Mouse (Mus musculus): ENCODE data around the gene Cblb.

Gene Cblb

GRCm38 (mm10) chr16:52031091-52031689, at the start of gene Cblb:
Gene Cblb, plus strand, starts transcription at chr16:52031225.
- DNase-seq (ENCODE audit: low spot score in 2 of 2), result peak; percentile 91 to 97

- DNase-seq (ENCODE audit: low spot score in 2 of 2), result no peak
Observed at GRCm38 (mm10) chr16:51985436-51985835, 45.6 kb upstream of the Cblb start.

DNA sequence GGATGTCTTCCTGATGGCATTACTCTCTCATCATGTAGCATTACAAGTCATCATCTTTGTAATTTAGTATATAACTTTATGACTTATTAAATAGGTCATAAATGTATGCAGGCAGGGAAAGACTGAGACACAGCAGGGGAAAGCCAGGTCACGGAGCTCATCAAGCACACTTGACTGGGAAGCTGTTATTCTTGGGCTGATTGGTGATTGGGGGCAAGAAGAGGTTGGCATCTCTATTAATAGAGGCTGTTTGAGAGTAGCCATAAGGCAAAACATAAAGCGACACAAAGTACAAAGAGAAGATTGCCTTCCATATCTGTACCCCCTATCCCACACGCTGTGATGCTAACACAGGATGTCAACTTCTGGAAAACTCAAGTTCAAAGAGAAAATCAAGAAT, 44.8 kb upstream of the Cblb start:
- no peak for DNase-seq (ENCODE audit: low spot score in 2 of 2)

DNA sequence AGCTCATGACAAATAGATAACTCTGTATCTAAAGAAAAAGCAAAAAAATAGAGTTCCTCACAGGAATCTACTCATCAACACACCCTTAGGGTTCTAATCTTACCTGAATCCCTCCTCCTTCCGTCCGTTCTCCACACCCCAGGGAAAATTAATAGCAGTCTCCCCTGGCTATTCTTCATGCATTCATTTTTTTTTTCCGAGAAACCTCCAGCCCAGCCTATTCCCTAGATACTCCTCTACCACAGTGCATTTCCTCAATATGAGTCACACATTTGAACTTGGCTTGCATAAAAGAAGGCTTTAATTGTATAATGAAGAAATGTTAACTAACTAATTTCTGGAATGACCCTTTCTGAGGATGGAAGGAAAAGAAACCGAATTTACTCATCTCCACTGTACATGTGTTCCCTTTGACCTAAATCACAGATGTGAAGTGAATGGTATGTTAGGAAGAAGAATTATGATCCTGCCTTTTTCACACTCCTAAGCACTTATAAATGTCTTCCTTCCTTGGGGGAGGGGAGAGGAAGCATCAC, 43.9 kb upstream of the Cblb start:
- no peak for DNase-seq (ENCODE audit: low spot score in 2 of 2)

DNA sequence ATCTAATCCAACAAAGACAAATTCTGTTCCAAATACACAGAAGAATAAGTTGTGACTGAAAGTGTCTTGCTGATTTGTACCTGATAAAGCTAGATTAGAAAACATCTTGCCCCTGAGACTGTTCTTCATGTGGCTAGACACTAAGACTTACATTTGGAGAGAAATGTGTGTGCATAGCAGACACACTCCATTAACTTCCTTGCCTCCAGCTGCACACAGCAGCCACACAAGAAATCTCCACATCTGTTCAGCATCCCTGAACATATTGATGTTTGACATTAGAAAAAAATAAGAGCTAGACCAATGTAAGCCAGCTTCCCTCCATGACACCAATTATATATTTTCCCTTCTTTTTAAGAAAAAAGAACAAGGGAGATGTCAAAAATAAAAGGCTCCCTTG, 43.0 kb upstream of the Cblb start:
- no peak for DNase-seq (ENCODE audit: low spot score in 2 of 2)

GRCm38 (mm10) chr16:51989259-51989658, 41.8 kb upstream of the Cblb start:
- DNase-seq (ENCODE audit: low spot score in 2 of 2), result no peak

GRCm38 (mm10) chr16:52000043-52000442, 31.0 kb upstream of the Cblb start:
- DNase-seq (ENCODE audit: low spot score in 2 of 2), result no peak

GRCm38 (mm10) chr16:52000801-52001200, 30.2 kb upstream of the Cblb start:
- no peak for DNase-seq (ENCODE audit: low spot score in 2 of 2)

DNA sequence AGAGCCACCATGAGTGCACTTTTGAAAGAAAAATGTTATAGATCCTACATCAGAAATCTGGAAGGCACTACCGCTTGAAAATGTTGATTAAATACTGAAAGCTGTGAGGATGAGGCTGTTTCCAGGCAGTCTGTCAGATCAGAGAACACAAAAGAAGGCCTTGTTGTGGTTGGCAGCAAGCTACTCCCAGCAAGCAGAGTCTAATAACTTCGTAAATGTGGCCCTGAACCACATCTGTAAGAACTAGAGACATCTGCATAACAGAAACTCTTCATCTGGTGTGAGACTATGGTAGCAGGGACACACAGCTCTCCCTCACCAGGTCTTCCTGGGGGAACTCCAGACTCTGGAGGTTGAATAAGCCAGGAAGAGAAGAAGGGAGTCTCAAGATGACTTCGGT, 24.0 kb upstream of the Cblb start:
- DNase-seq (ENCODE audit: low spot score in 2 of 2), result no peak

DNA sequence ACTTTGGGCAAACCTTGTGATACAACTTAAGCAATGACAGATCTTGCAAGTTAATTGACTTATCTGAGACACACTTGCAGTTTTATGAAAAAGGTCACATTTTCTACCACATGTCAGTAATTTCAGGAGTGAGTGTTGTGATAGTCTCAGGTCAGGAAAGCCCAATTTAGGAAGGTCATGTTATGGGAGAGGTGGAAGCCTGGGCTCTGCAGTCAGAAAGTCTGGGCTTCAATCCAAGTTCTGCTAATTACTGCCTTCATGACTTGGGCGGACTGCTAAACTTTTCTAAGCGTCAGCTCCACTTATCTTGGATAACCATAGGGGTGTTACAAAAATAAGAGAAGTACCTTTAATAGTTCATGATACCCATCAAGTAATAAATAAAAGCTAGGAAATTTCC, 22.6 kb upstream of the Cblb start:
- no peak for DNase-seq (ENCODE audit: low spot score in 2 of 2)

DNA sequence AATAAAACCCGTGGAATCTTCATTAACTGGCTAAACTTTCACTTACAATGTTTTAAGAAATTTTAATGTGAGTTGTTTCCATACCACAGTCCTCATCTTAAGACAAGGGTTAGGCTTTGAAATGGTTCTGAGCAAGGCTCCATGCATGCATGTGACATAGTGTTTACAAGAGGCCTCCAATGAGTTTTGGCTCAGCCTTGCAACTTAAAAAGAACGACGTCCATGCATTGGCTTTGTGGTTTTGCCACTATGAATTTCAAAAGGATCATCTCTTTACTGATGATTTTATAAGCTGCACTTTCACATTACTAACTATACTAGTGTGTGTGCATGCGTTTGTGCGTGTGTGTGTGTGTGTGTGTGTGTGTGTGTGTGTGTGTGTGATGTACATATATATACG, 21.6 kb upstream of the Cblb start:
- no peak for DNase-seq (ENCODE audit: low spot score in 2 of 2)

GRCm38 (mm10) chr16:52012984-52013383, 18.0 kb upstream of the Cblb start:
- DNase-seq (ENCODE audit: low spot score in 2 of 2), result no peak

DNA sequence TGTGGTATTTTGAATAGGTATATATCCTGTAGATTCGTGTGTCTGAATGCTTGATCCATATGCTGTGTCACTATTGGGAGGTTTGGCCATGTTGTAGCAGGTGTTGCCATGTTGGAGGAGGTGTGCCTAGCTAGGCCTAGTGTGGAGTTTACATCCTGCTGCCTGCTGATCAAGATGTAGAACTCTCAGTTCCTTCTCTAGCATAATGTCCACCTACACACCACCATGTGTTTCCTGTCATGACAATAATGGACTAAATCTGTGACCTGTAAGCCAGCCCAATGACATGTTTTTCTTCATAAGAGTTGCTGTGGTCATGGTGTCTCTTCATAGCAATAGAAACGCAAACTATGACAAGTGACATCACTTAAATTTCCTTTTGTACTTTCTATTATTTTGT, 17.2 kb upstream of the Cblb start:
- DNase-seq (ENCODE audit: low spot score in 2 of 2), result no peak

GRCm38 (mm10) chr16:52023417-52023816, 7.6 kb upstream of the Cblb start:
- DNase-seq (ENCODE audit: low spot score in 2 of 2), result no peak

GRCm38 (mm10) chr16:52027326-52027725, 3.7 kb upstream of the Cblb start:
- no peak for DNase-seq (ENCODE audit: low spot score in 2 of 2)

GRCm38 (mm10) chr16:52029001-52029400, 2.0 kb upstream of the Cblb start:
- no peak for DNase-seq (ENCODE audit: low spot score in 2 of 2)

DNA sequence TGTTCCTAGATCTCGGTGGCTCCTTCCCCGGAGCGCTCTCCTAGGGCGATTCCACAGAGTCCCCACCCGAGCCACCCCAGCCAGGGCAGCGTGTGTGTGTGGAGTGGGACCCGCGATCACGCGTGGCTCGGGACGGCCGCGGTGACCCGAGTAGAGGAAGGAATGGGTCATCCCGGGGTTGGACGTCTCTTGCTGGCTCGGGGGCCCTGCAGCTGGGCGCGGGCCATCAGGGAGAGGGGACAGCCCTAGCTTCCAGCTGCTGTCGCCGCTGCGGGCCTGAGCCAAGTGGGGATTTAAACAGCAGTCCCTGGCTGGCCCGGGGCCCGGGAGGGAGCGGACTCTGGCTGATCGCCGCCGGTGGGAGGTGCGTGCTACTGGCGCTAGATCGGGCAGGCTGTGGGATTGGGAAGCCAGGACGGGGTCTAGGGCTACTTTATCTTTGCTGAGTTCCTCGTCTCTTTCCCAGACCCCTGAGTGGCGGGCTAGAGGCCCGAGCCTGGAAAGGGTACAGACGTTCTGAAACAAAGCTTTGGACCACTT, 757 bp downstream of the Cblb start:
- peak; percentile 48 to 81 for DNase-seq (ENCODE audit: low spot score in 2 of 2)

DNA sequence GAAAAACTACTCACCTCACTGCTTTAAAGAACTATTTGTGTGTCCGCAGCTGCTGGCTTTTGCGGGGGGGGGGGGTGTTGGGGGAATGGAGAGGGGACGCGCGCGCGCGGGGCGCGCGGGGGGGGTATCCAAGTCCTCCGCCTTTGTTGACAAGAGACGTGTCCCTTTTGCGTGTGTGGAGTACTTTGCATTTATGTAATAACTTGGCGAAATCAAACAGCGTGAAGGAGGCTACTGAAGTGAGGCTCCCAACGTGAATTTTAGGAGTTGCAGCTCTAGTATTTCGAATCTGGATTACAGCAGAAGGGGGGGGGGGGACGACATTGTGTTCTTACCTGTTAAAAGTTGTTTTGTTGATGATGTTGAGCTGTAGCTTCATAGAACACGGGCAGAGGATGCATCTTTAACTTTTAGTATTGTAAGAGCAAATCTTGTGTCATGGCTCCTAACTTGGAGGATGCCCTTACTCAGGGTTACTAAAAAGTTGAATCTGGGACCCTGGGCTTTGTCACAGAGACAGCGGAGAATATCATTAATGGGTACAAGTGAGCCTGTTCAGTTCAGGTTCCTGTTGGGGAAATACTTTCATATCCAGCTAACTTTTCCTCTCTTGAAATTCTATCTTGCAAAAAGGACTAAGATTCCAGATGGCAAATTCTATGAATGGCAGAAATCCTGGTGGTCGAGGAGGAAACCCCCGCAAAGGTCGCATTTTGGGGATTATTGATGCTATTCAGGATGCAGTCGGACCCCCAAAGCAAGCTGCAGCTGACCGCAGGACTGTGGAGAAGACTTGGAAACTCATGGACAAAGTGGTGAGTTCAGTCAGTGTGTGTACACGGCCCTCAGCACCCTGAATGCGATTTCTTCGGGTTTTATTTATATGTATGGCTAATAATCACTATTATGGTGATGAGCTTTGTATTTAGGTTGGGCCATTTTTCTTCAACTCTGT, 1.6 kb downstream of the Cblb start:
- DNase-seq (ENCODE audit: low spot score in 2 of 2), result no peak

GRCm38 (mm10) chr16:52033381-52034315, 2.6 kb downstream of the Cblb start:
- DNase-seq (ENCODE audit: low spot score in 2 of 2), result no peak

DNA sequence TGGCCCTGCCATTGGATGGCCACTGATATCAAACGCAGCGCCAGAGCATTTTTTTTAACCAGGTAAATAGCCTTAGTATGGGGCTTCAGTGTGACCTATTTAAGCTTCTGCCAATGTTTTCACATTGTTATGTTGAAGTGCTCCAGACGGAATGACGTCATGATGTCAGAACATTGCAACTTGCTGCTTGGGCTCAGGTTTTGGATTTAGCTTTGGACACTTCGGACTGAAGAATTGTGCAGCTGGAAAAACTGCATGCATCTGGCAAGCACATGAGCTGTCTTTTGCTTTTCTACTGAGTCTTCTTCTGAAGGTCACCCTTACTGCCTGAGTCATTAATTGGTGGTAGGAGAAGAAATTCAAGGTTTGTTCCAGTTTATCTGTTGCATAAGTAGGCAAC, 3.3 kb downstream of the Cblb start:
- DNase-seq (ENCODE audit: low spot score in 2 of 2), result no peak

DNA sequence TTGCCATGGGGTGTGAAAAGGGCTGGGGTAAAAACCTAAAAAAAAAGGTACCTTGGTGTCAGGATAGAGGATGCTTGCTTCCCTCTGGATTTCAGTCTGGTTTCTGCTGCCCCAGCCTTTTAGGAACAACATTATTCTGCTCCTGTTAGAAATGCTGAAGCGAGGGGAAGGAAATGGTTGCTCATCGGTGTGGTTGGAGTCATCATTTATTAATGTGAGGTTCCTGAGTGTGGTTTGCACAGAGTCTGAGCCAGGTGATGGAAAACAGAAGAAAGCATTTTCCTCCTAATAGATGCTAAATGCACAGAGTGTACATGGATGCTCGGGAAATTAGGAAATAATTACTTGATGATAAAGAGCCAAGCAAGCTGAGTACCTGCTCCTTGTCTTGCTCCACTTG, 5.3 kb downstream of the Cblb start:
- DNase-seq (ENCODE audit: low spot score in 2 of 2), result no peak

GRCm38 (mm10) chr16:52038283-52038682, 7.3 kb downstream of the Cblb start:
- DNase-seq (ENCODE audit: low spot score in 2 of 2), result no peak
